Mouse (Mus musculus) liver, embryonic 14.5 days (tissue): ENCODE results near the gene Crlf1.

Source experiments
- CTCF ChIP-seq: IDR thresholded peaks from 2 replicates; pipeline ENCODE4 v1.5.1; 2016; ENCODE audit warnings: antibody characterized with exemption, low read depth, control low read depth
- EP300 ChIP-seq: IDR thresholded peaks from 2 replicates; pipeline ENCODE4 v1.6.1; 2016; ENCODE audit warnings: antibody characterized with exemption, low read depth

DNA sequence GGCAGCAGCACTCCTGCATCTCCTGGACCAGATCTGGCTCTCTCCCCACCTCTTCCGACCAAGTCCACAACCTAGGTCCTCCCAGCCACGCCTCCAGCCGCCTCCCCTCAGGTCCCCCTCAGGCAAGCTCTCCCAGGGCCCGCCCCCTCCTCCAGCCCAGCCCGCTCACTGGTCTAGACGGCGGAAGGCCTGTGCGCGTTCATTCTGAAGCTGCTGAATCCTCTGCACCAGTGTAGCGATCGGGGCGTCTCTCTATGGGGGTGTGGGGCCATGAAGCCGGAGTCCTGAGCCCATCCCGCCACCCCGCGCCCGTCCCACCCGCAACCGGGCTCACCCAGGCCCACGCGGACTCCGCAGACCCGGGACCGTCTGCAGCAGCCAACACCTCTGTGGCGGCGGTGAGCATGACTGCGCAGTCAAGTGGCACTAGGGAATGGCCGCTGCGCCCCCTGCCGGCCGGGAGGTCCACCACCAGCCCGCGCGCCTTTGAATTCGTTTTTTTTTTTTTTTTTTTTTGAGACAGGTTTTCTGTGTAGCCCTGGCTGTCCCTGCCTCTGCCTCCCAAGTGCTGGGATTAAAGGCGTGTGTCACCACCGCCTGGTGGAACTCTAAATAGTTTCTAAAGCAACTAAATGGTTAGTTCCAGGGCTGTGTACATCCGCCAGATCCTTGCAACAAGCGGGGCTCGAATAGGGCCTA lies 13.5 kb downstream of the Crlf1 start, which contains the start of gene Rex1bd:
- TF ChIP-seq CTCF, result peak; percentile 96
- TF ChIP-seq EP300, result 0 out of 2 replicates have a peak, but pooled peaks have one; percentile 2
